Mouse (Mus musculus): ENCODE results near the gene Atp6v1g1.

DNA sequence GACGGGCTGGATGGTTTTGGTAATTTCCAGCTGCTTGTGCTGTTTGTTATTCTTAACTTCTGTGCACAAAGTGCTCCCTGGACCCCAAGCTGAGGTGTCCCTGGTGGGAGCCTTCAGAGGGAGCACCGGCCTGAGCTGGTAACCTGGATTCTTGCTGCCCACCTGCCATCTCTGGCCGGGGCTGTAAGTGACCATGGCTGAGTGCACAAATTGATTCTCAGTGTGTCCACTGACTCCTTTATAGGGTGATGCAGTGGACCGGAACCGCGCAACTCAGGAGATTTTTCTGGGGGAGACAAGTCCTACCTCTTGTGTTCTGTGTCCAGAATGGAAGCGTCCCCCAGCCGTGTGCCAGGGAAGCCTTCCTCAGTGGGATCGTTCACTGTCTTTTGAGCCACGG, 40.6 kb downstream of the Atp6v1g1 start:
- TF ChIP-seq POLR2A (IDR thresholded peaks at IDR 0.05; ENCODE audit: control insufficient read depth, low read depth, low read length) (no peak), CTCF (IDR thresholded peaks at IDR 0.05; ENCODE audit: control insufficient read depth, insufficient read depth, insufficient replicate concordance, low read depth, low read length) (no peak)

All from testis, adult 2 months (tissue).